Mouse (Mus musculus) intestine, embryonic 16.5 days (tissue): ENCODE results near the gene Plk2. TPM values are rescaled to one million over a fixed set of nuclear protein-coding genes. Genes with fewer than 3 reads are reported as not detected.
A peak's percentile ranks its signal among the peaks of the same experiment; 100 is the strongest.
"Not testable (repeated sequence)": the region's sequence is repeated elsewhere in the genome, so short reads cannot be mapped to it uniquely, and the experiment has no call there.

Source experiments
- ATAC-seq: fragments of 200-750 bp; cut with Nextera tagmentation; 2 replicates; pipeline ENCODE4 v1.8.0; 2017; ENCODE audit warnings: moderate TSS enrichment, moderate library complexity
- H3K27ac ChIP-seq: fragments of 300-500 bp; sonication (generic); 2 replicates; pipeline ENCODE4 v1.5.1; 2014; ENCODE audit warnings: mild to moderate bottlenecking, low read length
- H3K27me3 ChIP-seq: fragments of 300-500 bp; sonication (generic); replicated peaks from 2 replicates; pipeline ENCODE4 v1.6.1; 2014; ENCODE audit warnings: low read length, control low read depth, mixed read lengths; ENCODE audit not compliant: control insufficient read depth, insufficient read depth
- H3K36me3 ChIP-seq: fragments of 300-500 bp; sonication (generic); 2 replicates; pipeline ENCODE4 v1.6.1; 2014; ENCODE audit warnings: low read length, control low read depth; ENCODE audit not compliant: control insufficient read depth, insufficient read depth
- H3K4me1 ChIP-seq: fragments of 300-500 bp; sonication (generic); 2 replicates; pipeline ENCODE4 v1.6.1; 2014; ENCODE audit warnings: low read length, control low read depth, mixed read lengths; ENCODE audit not compliant: control insufficient read depth, insufficient read depth
- H3K4me2 ChIP-seq: fragments of 300-500 bp; sonication (generic); 2 replicates; pipeline ENCODE4 v1.6.1; 2014; ENCODE audit warnings: low read depth, low read length, control low read depth
- H3K4me3 ChIP-seq: fragments of 300-500 bp; sonication (generic); 2 replicates; pipeline ENCODE4 v1.5.1; 2014; ENCODE audit warnings: mild to moderate bottlenecking, low read length
- H3K9ac ChIP-seq: fragments of 300-500 bp; sonication (generic); 2 replicates; pipeline ENCODE4 v1.6.1; 2014; ENCODE audit warnings: low read depth, low read length
- H3K9me3 ChIP-seq: fragments of 300-500 bp; sonication (generic); 2 replicates; pipeline ENCODE4 v1.6.1; 2016; ENCODE audit warnings: low read length, control low read depth; ENCODE audit not compliant: control insufficient read depth
- WGBS: fragments of 180-500 bp; shearing (Covaris S2); extraction: QIAGEN DNeasy Blood & Tissue Kit; methylation state at CpG from one replicate; pipeline ENCODE4 v1.1.7; 2014; 5-methylcytosine and 5-hydroxymethylcytosine counted together
- polyA plus RNA-seq: library from polyadenylated mRNA; unstranded; fragments of >200 nt; fragmentation: Nextera tagmentation; extraction: Ambion mirVana; gene quantifications from 2 replicates; pipeline ENCODE4 v1.2.1, GENCODE M21; 2015

Gene Plk2
- polyA plus RNA-seq, 1 experiment from 2014 or later, result 61.9 TPM

GRCm38 (mm10) chr13:110401877-110402276 is 7.0 kb downstream of the Plk2 start:
- WGBS, result 87% methylated on average over 2 of the region's 2 CpGs
- H3K27me3 ChIP-seq, result no peaks in the 10 kb centered on the region
- H3K4me2 ChIP-seq, result no peak overlapping the region
- H3K4me1 ChIP-seq, result no peaks in the 10 kb centered on the region
- no peak for ATAC-seq
- H3K27ac ChIP-seq, result no peak overlapping the region
- H3K4me3 ChIP-seq, result no peak overlapping the region
- H3K9ac ChIP-seq, result no peak overlapping the region
- H3K36me3 ChIP-seq, result peaks cover 17% of the 10 kb centered on the region
- H3K9me3 ChIP-seq, result no peaks in the 10 kb centered on the region

- Histone ChIP-seq H3K4me3 (no peak overlapping the region), H3K27me3 (no peaks in the 10 kb centered on the region), H3K36me3 (peaks cover 3% of the 10 kb centered on the region; the same call in 1 of the 2 replicates), H3K9me3 (no peaks in the 10 kb centered on the region), H3K9ac (no peak overlapping the region), H3K4me1 (no peaks in the 10 kb centered on the region), H3K4me2 (no peak overlapping the region), H3K27ac (no peak overlapping the region)
- 73% methylated on average over 8 of the region's 8 CpGs for WGBS
- no peak for ATAC-seq
Observed at GRCm38 (mm10) chr13:110404059-110404458, 9.2 kb downstream of the Plk2 start.

GRCm38 (mm10) chr13:110404686-110405085 is 9.8 kb downstream of the Plk2 start:
- not testable (repeated sequence) for H3K27me3 ChIP-seq, H3K4me2 ChIP-seq, ATAC-seq, H3K36me3 ChIP-seq, H3K9me3 ChIP-seq, H3K9ac ChIP-seq, H3K27ac ChIP-seq, H3K4me1 ChIP-seq, H3K4me3 ChIP-seq
- 86% methylated on average over 5 of the region's 5 CpGs for WGBS

GRCm38 (mm10) chr13:110406152-110406551 is 11.3 kb downstream of the Plk2 start:
- peak; percentile 55; the same call in 1 of the 2 replicates for ATAC-seq
- H3K9ac ChIP-seq, result no peak overlapping the region
- H3K9me3 ChIP-seq, result no peaks in the 10 kb centered on the region
- no peaks in the 10 kb centered on the region for H3K36me3 ChIP-seq
- no peak overlapping the region for H3K4me2 ChIP-seq
- WGBS, result 77% methylated on average over 5 of the region's 5 CpGs
- no peaks in the 10 kb centered on the region for H3K4me1 ChIP-seq
- no peak overlapping the region for H3K4me3 ChIP-seq
- no peak overlapping the region for H3K27ac ChIP-seq
- no peaks in the 10 kb centered on the region for H3K27me3 ChIP-seq

GRCm38 (mm10) chr13:110412572-110413209 is 17.8 kb downstream of the Plk2 start:
- H3K9ac ChIP-seq, result no peak overlapping the region
- 56% methylated on average over 12 of the region's 12 CpGs for WGBS
- no peaks in the 10 kb centered on the region for H3K27me3 ChIP-seq
- no peak overlapping the region for H3K4me2 ChIP-seq
- H3K4me1 ChIP-seq, result peaks cover 4% of the 10 kb centered on the region; the same call in 1 of the 2 replicates
- no peak overlapping the region for H3K4me3 ChIP-seq
- no peaks in the 10 kb centered on the region for H3K36me3 ChIP-seq
- ATAC-seq, result peak; percentile 82
- no peaks in the 10 kb centered on the region for H3K9me3 ChIP-seq
- H3K27ac ChIP-seq, result no peak overlapping the region

- peaks cover 2% of the 10 kb centered on the region; the same call in 1 of the 2 replicates for H3K4me1 ChIP-seq
- 78% methylated on average over 5 of the region's 5 CpGs for WGBS
- no peaks in the 10 kb centered on the region for H3K36me3 ChIP-seq
- H3K9ac ChIP-seq, result no peak overlapping the region
- H3K27me3 ChIP-seq, result no peaks in the 10 kb centered on the region
- no peak for ATAC-seq
- no peak overlapping the region for H3K27ac ChIP-seq
- H3K4me2 ChIP-seq, result no peak overlapping the region
- H3K4me3 ChIP-seq, result no peak overlapping the region
- no peaks in the 10 kb centered on the region for H3K9me3 ChIP-seq
Observed at GRCm38 (mm10) chr13:110418656-110419055, 23.8 kb downstream of the Plk2 start.

GRCm38 (mm10) chr13:110419640-110420039 is 24.8 kb downstream of the Plk2 start:
- ATAC-seq, result no peak
- no peaks in the 10 kb centered on the region for H3K27me3 ChIP-seq
- H3K27ac ChIP-seq, result no peak overlapping the region
- H3K9ac ChIP-seq, result no peak overlapping the region
- no peak overlapping the region for H3K4me2 ChIP-seq
- H3K36me3 ChIP-seq, result no peaks in the 10 kb centered on the region
- 76% methylated on average over 5 of the region's 5 CpGs for WGBS
- H3K9me3 ChIP-seq, result no peaks in the 10 kb centered on the region
- no peak overlapping the region for H3K4me3 ChIP-seq
- H3K4me1 ChIP-seq, result peaks cover 2% of the 10 kb centered on the region; the same call in 1 of the 2 replicates

- H3K27ac ChIP-seq, result no peak overlapping the region
- H3K4me2 ChIP-seq, result no peak overlapping the region
- H3K4me1 ChIP-seq, result peaks cover 2% of the 10 kb centered on the region; the same call in 1 of the 2 replicates
- 36% methylated on average over 7 of the region's 7 CpGs for WGBS
- H3K9ac ChIP-seq, result no peak overlapping the region
- no peaks in the 10 kb centered on the region for H3K27me3 ChIP-seq
- no peaks in the 10 kb centered on the region for H3K36me3 ChIP-seq
- H3K4me3 ChIP-seq, result no peak overlapping the region
- H3K9me3 ChIP-seq, result no peaks in the 10 kb centered on the region
- peak; percentile 55 for ATAC-seq
Observed at GRCm38 (mm10) chr13:110422434-110422833, 27.6 kb downstream of the Plk2 start.

GRCm38 (mm10) chr13:110425512-110426222 is 30.8 kb downstream of the Plk2 start:
- Histone ChIP-seq H3K27me3 (no peaks in the 10 kb centered on the region), H3K9ac (no peak overlapping the region), H3K36me3 (no peaks in the 10 kb centered on the region), H3K27ac (no peak overlapping the region), H3K4me1 (peaks cover 4% of the 10 kb centered on the region), H3K9me3 (no peaks in the 10 kb centered on the region), H3K4me3 (no peak overlapping the region), H3K4me2 (no peak overlapping the region)
- ATAC-seq, result no peak
- WGBS, result 82% methylated on average over 8 of the region's 8 CpGs
